Mouse (Mus musculus) macrophage (primary cell): ENCODE measurements around the gene Zmym2. TPM values are rescaled to one million over a fixed set of nuclear protein-coding genes. Genes with fewer than 3 reads are reported as not detected.
"Not testable (repeated sequence)": the region's sequence is repeated elsewhere in the genome, so short reads cannot be mapped to it uniquely, and the experiment has no call there.

Source experiments
- H3K27ac ChIP-seq: fragments of 350-480 bp; formaldehyde crosslinking; 2 replicates; pipeline ENCODE4 v1.9.0; 2021
- H3K36me3 ChIP-seq: fragments of 350-480 bp; formaldehyde crosslinking; 2 replicates; pipeline ENCODE4 v1.9.0; 2021; ENCODE audit errors: inconsistent target
- H3K4me3 ChIP-seq: fragments of 350-480 bp; formaldehyde crosslinking; 2 replicates; pipeline ENCODE4 v1.9.0; 2021; ENCODE audit errors: inconsistent target
- H3K79me2 ChIP-seq: fragments of 350-480 bp; formaldehyde crosslinking; 2 replicates; pipeline ENCODE4 v1.9.0; 2021; ENCODE audit errors: inconsistent target
- WGBS: methylation state at CpG from one replicate; pipeline ENCODE4 v1.1.7; 2026; ENCODE audit warnings: inconsistent platforms; ENCODE audit not compliant: missing documents; 5-methylcytosine and 5-hydroxymethylcytosine counted together
- polyA plus RNA-seq: library from polyadenylated mRNA; stranded (reverse); fragments of 250-400 nt; gene quantifications from 3 replicates; pipeline ENCODE4 v1.2.4, GENCODE M21; 2018; ENCODE audit warnings: inconsistent platforms
- total RNA-seq, 78 experiments: library from RNA; depleted of rRNA; stranded (reverse); fragments of 250-400 nt; gene quantifications; 1 replicate in 9 of 78; 2 replicates in 24 of 78; 3 replicates in 43 of 78; 4 replicates in 2 of 78; pipeline ENCODE4 v1.2.4; 2018; ENCODE audit warnings: inconsistent platforms in 56 of 78

The Zmym2 gene
- total RNA-seq (2018; cell fraction: chromatin; rRNA removed), result 100 to 1,000 TPM in 20 of 26 experiments, 10 to 100 TPM in 6; 64.0 to 199 (median 135) TPM
- 10 to 100 TPM; 12.1 to 32.2 (median 20.3) TPM for total RNA-seq (2018; cell fraction: cytosol; rRNA removed)
- total RNA-seq (2018; cell fraction: nucleus; rRNA removed), result 100 to 1,000 TPM in 5 of 26 experiments, 10 to 100 TPM in 21; 22.0 to 124 (median 65.2) TPM
- 17.9 to 26.5 TPM (median 24.2 TPM) in 3 replicates for polyA plus RNA-seq

DNA sequence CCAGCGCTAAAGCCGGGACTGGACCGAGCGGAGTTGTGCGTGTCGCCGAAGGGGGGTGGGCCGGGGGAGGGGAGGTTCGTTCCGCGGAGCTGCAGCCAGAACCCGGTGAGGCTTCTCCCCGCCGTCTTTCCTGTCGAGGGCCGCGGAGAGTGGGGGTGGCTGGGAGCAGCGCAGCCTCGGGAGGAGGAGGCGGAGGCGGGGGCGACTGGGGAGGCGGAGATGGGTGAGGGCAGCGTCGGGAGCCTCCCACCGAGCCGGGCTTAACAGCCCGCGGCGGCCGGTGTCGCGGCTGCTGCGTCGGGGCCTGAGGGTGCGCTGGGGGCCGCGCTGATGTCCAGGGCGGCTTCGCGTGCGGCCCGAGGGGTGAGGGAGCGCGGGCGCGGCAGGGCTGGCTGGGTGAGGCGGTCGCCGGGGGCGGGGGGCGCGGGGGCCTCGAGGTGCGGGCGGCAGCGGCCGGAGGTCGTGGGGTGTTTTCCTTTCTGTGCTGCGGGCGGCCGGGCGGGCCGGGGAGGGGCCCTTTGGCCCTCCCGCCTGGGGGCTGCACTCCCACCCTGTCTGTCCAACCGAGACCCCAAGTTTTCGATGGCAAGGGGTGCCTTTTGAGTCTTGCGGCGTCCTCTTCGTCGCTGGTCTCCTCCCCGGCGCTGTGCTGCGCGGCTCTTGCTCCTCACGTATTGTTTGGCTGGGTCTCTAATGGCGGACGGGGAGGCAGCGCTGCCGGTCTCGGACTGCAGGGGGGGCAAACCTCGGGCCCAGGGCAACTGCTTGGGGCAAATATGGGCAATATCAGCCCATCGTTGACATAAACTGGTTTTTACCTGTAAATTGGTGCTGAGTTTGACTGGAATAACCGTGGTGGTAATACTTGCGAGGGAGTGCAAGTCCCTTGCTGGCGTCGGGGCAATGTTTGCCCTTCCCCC is at the start of gene Zmym2:
TSS of gene Zmym2 (plus strand) at position 60 of the 920 bp plus-strand sequence.
- not testable (repeated sequence) for H3K36me3 ChIP-seq
- Histone ChIP-seq H3K79me2 (peaks cover 46% of the 10 kb centered on the region), H3K27ac (peak within 1 kb of the TSS; percentile 68), H3K4me3 (peak within 1 kb of the TSS; percentile 86)
- under 1% methylated on average over 32 of the region's 87 CpGs for WGBS

- Histone ChIP-seq H3K36me3 (no peaks in the 10 kb centered on the region), H3K4me3 (no peak overlapping the region), H3K27ac (no peak overlapping the region), H3K79me2 (no peaks in the 10 kb centered on the region)
- 82% methylated on average over 3 of the region's 4 CpGs for WGBS
Measured at GRCm38 (mm10) chr14:56844033-56844432, 42.4 kb upstream of the Zmym2 start.

DNA sequence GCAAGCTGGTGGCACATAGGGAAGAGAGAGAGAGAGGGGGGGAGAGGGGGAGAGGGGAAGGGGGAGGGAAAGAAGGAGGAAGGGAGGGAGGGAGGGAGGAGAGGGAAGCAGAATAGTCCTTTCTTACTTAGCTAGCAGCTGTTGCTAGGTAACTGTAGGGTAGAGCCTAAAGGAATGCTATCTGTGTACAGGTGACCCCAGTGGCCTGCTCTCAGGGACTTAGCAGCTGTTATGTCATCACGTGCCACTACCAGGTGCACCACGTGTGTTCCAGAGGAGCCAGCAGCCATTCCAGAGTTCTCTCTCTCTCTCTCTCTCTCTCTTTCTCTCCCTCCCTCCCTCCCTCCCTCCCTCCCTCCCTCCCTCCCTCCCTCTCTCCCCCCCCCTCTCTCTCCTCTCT is 41.9 kb upstream of the Zmym2 start:
- Histone ChIP-seq H3K79me2 (no peaks in the 10 kb centered on the region), H3K27ac (no peak overlapping the region), H3K36me3 (no peaks in the 10 kb centered on the region), H3K4me3 (no peak overlapping the region)
- WGBS, result no CpG with 5 or more reads among the region's 2 CpGs

DNA sequence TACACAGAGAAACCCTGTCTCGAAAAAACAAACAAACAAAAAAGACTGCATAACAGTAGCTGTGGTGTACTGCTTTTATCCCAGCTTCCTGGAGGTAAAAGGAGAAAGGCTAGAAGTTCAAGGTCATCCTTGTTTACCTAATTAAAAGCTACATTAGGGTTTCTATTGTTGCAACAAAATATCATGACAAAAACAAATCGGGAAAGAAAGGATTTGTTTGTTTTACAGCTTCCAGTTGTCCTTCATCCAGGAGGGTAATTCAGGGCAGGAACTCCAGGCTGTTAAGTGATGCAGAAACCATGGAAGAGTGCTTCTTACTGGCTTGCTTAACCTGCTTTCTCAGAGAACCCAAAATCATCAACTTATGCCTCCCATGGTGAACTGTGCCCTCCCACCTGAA is 38.1 kb upstream of the Zmym2 start:
- WGBS, result 69% methylated on average over 1 of the region's 2 CpGs

GRCm38 (mm10) chr14:56849681-56850080 is 36.8 kb upstream of the Zmym2 start:
- WGBS, result 41% methylated on average over 2 of the region's 2 CpGs
- no peak overlapping the region for H3K27ac ChIP-seq
- H3K4me3 ChIP-seq, result no peak overlapping the region
- no peaks in the 10 kb centered on the region for H3K79me2 ChIP-seq
- no peaks in the 10 kb centered on the region for H3K36me3 ChIP-seq

More for the DNA sequence above, 38.1 kb upstream of the Zmym2 start:
- Histone ChIP-seq H3K79me2 (no peaks in the 10 kb centered on the region), H3K36me3 (no peaks in the 10 kb centered on the region), H3K4me3 (no peak overlapping the region), H3K27ac (no peak overlapping the region)

GRCm38 (mm10) chr14:56864041-56864440 is 22.4 kb upstream of the Zmym2 start:
- Histone ChIP-seq H3K27ac (no peak overlapping the region), H3K79me2 (no peaks in the 10 kb centered on the region), H3K36me3 (no peaks in the 10 kb centered on the region), H3K4me3 (no peak overlapping the region)
- WGBS, result 70% methylated on average over 8 of the region's 8 CpGs

- WGBS, result 14% methylated on average over 12 of the region's 13 CpGs
- H3K4me3 ChIP-seq, result no peak overlapping the region
Measured at GRCm38 (mm10) chr14:56864641-56865040, 21.8 kb upstream of the Zmym2 start.

DNA sequence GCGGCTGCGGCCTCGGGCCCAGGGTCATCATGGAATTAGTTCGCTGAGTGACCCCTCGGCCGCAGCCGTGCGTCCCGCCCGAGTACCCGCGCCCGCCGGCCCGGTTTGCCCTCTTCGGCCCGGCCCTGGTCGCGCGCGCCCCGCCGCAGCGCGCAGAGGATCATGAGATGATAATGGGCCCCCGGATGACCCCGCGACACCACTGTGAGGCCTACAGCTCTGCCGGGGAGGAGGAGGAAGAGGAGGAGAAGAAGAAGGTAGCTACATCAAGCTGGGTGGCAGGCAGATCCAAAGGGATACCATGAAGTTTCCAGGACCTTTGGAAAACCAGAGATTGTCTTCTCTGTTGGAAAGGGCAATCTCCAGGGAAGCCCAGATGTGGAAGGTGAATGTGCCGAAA is 21.3 kb upstream of the Zmym2 start:
- 29% methylated on average over 14 of the region's 30 CpGs for WGBS
- H3K4me3 ChIP-seq, H3K27ac ChIP-seq, H3K79me2 ChIP-seq, H3K36me3 ChIP-seq: not testable (repeated sequence)

More at GRCm38 (mm10) chr14:56864641-56865040, 21.8 kb upstream of the Zmym2 start:
- H3K27ac ChIP-seq, result no peak overlapping the region
- H3K36me3 ChIP-seq, result no peaks in the 10 kb centered on the region
- no peaks in the 10 kb centered on the region for H3K79me2 ChIP-seq

DNA sequence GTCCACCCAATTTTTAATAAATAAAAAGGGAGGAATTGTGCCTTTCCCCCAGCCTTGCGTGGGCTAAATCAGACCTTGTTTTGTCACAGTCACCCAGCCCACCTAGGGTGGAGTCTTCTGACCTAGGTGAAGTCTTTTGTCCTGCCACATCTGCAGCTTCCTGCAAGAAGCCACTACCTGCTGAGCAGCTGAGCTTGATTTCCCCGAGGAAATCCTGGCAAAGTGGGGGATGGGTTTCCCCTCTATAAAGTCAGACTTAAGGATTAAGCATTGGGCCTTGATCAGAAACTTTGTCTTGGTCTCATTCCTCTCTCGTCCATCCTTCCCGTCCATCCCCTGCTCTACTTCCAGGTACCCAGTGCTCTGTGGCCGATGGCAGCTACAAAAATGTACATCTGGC is 12.9 kb upstream of the Zmym2 start:
- H3K4me3 ChIP-seq, result no peak overlapping the region
- H3K36me3 ChIP-seq, result no peaks in the 10 kb centered on the region
- H3K79me2 ChIP-seq, result no peaks in the 10 kb centered on the region
- 89% methylated on average over 5 of the region's 5 CpGs for WGBS
- H3K27ac ChIP-seq, result no peak overlapping the region

- Histone ChIP-seq H3K4me3 (no peak overlapping the region), H3K36me3 (no peaks in the 10 kb centered on the region), H3K79me2 (no peaks in the 10 kb centered on the region), H3K27ac (peak overlapping the region; percentile 24)
Measured at GRCm38 (mm10) chr14:56875586-56876159, 10.8 kb upstream of the Zmym2 start.

GRCm38 (mm10) chr14:56881271-56881670 is 5.2 kb upstream of the Zmym2 start:
- H3K27ac ChIP-seq, result no peak overlapping the region
- no peaks in the 10 kb centered on the region for H3K79me2 ChIP-seq
- H3K4me3 ChIP-seq, result no peak overlapping the region
- 87% methylated on average over 3 of the region's 3 CpGs for WGBS
- no peaks in the 10 kb centered on the region for H3K36me3 ChIP-seq

DNA sequence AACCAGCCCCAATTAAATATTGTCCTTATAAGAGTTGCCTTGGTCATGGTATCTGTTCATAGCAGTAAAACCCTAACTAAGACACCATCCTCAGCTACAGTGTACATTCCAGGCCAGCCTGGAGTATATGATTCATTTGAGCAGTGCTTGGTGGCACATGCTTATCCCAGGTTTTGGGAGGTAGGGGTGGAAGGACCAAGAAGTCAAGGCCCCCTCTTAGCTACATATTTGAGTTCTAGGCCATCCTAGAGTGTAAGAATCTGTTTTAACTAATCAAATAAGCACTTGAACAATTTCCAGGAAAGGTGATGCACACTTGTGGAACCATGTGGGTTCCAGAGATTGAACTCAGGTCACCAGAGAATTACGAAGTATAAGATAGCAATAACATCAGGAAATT is 3.0 kb upstream of the Zmym2 start:
- Histone ChIP-seq H3K27ac (no peak overlapping the region), H3K36me3 (no peaks in the 10 kb centered on the region; the same call in 1 of the 2 replicates)
- WGBS, result 100% methylated on average over 1 of the region's 1 CpGs

DNA sequence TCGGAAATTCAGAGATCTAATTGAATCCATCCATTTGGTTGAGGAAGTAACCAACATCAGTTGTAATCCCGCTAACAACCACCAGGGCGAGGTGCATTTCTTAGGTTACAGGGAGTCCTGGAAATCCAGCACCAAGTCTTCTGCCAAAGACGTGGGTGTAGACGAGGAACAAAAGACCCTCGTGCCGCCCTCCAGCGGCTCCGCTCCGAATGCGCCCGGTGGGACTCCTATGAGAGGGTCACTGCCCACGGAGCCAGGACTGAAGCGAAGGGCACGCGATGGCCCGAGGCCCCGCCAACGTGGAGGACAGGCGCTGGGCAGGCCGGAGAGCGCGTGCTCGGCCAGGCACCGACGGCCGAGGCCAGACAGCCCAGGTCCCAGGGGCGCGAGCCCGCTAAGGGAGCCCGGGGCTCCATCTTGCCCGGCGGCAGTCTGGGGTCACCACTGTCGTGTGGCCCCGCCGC is 1.1 kb upstream of the Zmym2 start:
- under 1% methylated on average over 36 of the region's 36 CpGs for WGBS
- Histone ChIP-seq H3K79me2 (peaks cover 30% of the 10 kb centered on the region), H3K36me3 (peaks cover 7% of the 10 kb centered on the region; the same call in 1 of the 2 replicates), H3K27ac (0 out of 2 replicates have a peak overlapping the region, but pooled peaks have one; percentile 25), H3K4me3 (no peak overlapping the region; the same call in 1 of the 2 replicates)

More for the DNA sequence above, 3.0 kb upstream of the Zmym2 start:
- no peak overlapping the region for H3K4me3 ChIP-seq
- peaks cover 11% of the 10 kb centered on the region for H3K79me2 ChIP-seq

GRCm38 (mm10) chr14:56885986-56886593 is 363 bp upstream of the Zmym2 start:
- WGBS, result 2% methylated on average over 21 of the region's 69 CpGs
- H3K36me3 ChIP-seq, H3K4me3 ChIP-seq: not testable (repeated sequence)

More at GRCm38 (mm10) chr14:56885986-56886593, 363 bp upstream of the Zmym2 start:
- H3K79me2 ChIP-seq, result peaks cover 38% of the 10 kb centered on the region
- not testable (repeated sequence) for H3K27ac ChIP-seq
